Mouse (Mus musculus): ENCODE measurements around the gene Gpr183.

The Gpr183 gene

GRCm38 (mm10) chr14:121987287-121987686 lies 22.3 kb upstream of the Gpr183 start:
- no peak for DNase-seq

GRCm38 (mm10) chr14:121986028-121986427 lies 21.0 kb upstream of the Gpr183 start:
- DNase-seq, result no peak

- DNase-seq, result no peak
Observed at GRCm38 (mm10) chr14:121985477-121985876, 20.5 kb upstream of the Gpr183 start.

- DNase-seq, result no peak
Observed at GRCm38 (mm10) chr14:121983009-121983933, 18.3 kb upstream of the Gpr183 start.

GRCm38 (mm10) chr14:121981531-121981930 lies 16.5 kb upstream of the Gpr183 start:
- no peak for DNase-seq

- DNase-seq, result no peak
Observed at GRCm38 (mm10) chr14:121973114-121973513, 8.1 kb upstream of the Gpr183 start.

GRCm38 (mm10) chr14:121970402-121970801 lies 5.4 kb upstream of the Gpr183 start:
- DNase-seq, result no peak

GRCm38 (mm10) chr14:121967095-121967494 lies 2.1 kb upstream of the Gpr183 start:
- no peak for DNase-seq

GRCm38 (mm10) chr14:121965461-121965860 lies 466 bp upstream of the Gpr183 start:
- DNase-seq, result no peak

GRCm38 (mm10) chr14:121963942-121964335 lies 1.1 kb downstream of the Gpr183 start:
- DNase-seq, result no peak

GRCm38 (mm10) chr14:121963251-121963941 lies 1.6 kb downstream of the Gpr183 start:
- no peak for DNase-seq

- DNase-seq, result no peak
Observed at GRCm38 (mm10) chr14:121962128-121962890, 2.7 kb downstream of the Gpr183 start.

- no peak for DNase-seq
Observed at GRCm38 (mm10) chr14:121961496-121962127, 3.4 kb downstream of the Gpr183 start.

- DNase-seq, result no peak
Observed at GRCm38 (mm10) chr14:121960997-121961396, 4.0 kb downstream of the Gpr183 start.

- DNase-seq, result no peak
Observed at GRCm38 (mm10) chr14:121960531-121960930, 4.5 kb downstream of the Gpr183 start.

GRCm38 (mm10) chr14:121960031-121960430 lies 5.0 kb downstream of the Gpr183 start:
- no peak for DNase-seq

GRCm38 (mm10) chr14:121959538-121959980 lies 5.4 kb downstream of the Gpr183 start:
- DNase-seq, result no peak

GRCm38 (mm10) chr14:121958751-121959537 lies 6.1 kb downstream of the Gpr183 start:
- DNase-seq, result no peak

- DNase-seq, result no peak
Observed at GRCm38 (mm10) chr14:121958041-121958750, 6.8 kb downstream of the Gpr183 start.

GRCm38 (mm10) chr14:121957176-121957871 lies 7.7 kb downstream of the Gpr183 start:
- no peak for DNase-seq

Measured in right cerebral cortex, postnatal 25 days (tissue).